Mouse (Mus musculus): ENCODE measurements around the gene Fam111a. TPM values are rescaled to one million over a fixed set of nuclear protein-coding genes. Genes with fewer than 3 reads are reported as not detected.
A peak's percentile ranks its signal among the peaks of the same experiment; 100 is the strongest.

Fam111a gene
- polyA plus RNA-seq, 1 experiment, result 1.4 TPM

DNA sequence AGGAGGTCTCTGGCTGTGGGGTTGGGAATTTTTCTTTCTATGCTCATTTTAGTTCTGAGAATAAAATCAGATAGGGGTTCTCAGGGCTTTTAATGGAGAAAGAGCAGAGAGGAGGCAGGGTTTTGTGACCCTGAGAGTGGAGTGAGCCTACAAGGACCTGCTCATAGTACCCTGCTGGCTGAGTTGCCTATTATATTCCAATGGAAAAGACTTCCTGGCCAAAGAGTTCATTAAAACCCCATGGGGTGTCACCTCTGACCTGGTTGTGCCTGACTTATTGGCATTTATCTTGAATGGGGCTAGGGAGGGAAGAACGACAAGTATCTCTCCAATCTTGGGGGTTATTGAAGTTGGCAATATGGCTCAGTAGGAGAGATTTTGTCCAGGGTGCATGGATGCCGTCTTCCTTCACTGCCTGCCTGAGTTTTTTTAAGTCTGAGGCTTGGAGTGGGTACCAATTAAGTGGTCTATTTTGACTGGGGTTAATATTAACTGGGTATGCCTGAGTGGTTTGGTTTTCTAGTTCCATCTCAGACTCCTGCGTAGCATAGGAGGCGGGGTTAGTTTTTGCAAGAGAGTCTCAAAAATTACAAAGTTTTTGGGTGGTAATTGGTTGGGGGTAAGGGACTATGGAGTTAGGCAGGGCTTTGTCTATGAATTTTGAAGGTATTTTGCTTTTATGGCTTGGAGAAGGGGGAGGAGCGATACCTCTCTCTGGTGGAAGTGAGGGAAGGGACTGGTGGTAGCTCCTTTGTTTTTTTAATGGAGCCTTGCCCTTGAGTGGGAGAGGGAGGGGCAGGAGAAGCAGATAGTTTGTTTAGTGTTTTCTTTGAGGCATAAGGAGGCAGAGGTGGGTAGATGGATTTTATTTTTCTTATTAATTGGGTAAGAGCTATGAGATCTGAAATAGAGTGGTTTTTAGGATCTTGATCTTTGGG is 4.7 kb downstream of the Fam111a start:
- no peak for TF ChIP-seq POLR2A (IDR thresholded peaks at IDR 0.05; ENCODE audit: extremely low read depth, insufficient read depth, low read length)
- TF ChIP-seq CTCF (IDR thresholded peaks at IDR 0.05; ENCODE audit: extremely low read depth, insufficient read depth, low read length), result no peak
- Histone ChIP-seq H3K4me1 (ENCODE audit: control insufficient read depth, insufficient read depth, low read length) (no peaks in the 10 kb centered on the region), H3K4me3 (ENCODE audit: insufficient read depth, low read length) (no peak overlapping the region)

DNA sequence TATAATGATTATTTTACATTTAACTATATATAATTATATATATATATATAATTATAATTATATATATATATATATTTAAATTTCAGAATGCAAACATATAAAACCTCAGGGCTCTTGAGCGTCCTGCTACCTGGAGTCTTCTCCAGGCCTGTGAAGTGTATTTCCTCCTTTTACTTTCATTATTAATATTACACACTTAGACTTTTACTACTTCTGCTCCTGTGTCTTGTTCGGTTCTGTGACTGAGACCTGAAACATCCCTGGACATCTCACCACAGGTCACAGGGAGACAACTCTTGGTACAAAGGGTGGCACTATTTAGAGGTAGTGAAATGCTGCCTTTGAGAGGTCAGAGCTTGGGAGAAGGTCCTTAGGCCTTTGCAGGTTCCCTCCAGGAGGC is 10.8 kb downstream of the Fam111a start:
- Histone ChIP-seq H3K4me3 (ENCODE audit: insufficient read depth, low read length) (no peak overlapping the region), H3K27ac (ENCODE audit: insufficient read depth, low read length) (no peak overlapping the region), H3K4me1 (ENCODE audit: control insufficient read depth, insufficient read depth, low read length) (no peaks in the 10 kb centered on the region)
- no peak for TF ChIP-seq POLR2A (IDR thresholded peaks at IDR 0.05; ENCODE audit: extremely low read depth, insufficient read depth, low read length)

More for the DNA sequence above, 4.7 kb downstream of the Fam111a start:
- no peak overlapping the region for H3K27ac ChIP-seq (ENCODE audit: insufficient read depth, low read length)

DNA sequence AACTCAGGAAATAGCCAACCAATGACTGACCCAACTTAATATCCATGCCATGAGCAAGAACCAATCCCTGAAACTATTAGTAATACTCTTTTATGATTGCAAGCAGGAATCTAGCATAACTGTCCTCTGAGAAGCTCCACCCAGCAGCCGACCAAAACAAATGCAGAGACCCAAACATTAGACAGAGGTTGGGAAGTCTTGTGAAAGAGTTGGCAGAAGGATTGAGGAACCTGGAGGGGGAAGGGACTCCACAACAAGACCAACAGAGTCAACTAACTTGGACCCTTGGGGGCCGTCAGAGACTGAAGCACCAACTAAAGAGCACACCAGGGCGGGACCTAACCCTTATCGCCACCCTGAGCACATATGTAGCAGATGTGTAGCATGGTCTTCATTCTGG is 12.7 kb downstream of the Fam111a start:
- Histone ChIP-seq H3K4me3 (ENCODE audit: insufficient read depth, low read length) (no peak overlapping the region), H3K27ac (ENCODE audit: insufficient read depth, low read length) (no peak overlapping the region), H3K4me1 (ENCODE audit: control insufficient read depth, insufficient read depth, low read length) (no peaks in the 10 kb centered on the region)
- TF ChIP-seq POLR2A (IDR thresholded peaks at IDR 0.05; ENCODE audit: extremely low read depth, insufficient read depth, low read length) (no peak), CTCF (IDR thresholded peaks at IDR 0.05; ENCODE audit: extremely low read depth, insufficient read depth, low read length) (no peak)

DNA sequence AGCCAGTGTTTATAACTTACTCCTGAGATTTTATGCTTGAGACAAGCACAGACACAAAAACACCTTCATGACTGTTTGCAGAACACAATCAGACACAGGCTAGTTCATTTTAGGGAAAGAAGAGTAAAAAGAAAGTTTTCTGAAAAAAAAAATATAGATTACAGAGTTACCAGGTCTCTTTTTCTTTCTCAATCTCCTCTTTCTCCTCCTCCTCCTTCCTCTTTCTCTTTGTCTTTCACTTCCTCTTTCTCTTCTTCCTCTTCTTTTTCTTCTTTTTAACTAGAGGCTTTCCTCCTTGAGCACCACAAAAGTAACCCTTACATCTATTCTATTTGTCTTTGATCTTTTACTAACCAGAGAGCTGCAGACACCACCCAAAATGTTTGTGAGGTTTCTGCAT is 18.7 kb downstream of the Fam111a start:
- Histone ChIP-seq H3K4me1 (ENCODE audit: control insufficient read depth, insufficient read depth, low read length) (no peaks in the 10 kb centered on the region), H3K4me3 (ENCODE audit: insufficient read depth, low read length) (no peak overlapping the region), H3K27ac (ENCODE audit: insufficient read depth, low read length) (no peak overlapping the region)
- TF ChIP-seq CTCF (IDR thresholded peaks at IDR 0.05; ENCODE audit: extremely low read depth, insufficient read depth, low read length), result no peak

GRCm38 (mm10) chr19:12567011-12567410 is 21.5 kb downstream of the Fam111a start:
- TF ChIP-seq CTCF (IDR thresholded peaks at IDR 0.05; ENCODE audit: extremely low read depth, insufficient read depth, low read length) (no peak), POLR2A (IDR thresholded peaks at IDR 0.05; ENCODE audit: extremely low read depth, insufficient read depth, low read length) (no peak)
- no peak overlapping the region for H3K27ac ChIP-seq (ENCODE audit: insufficient read depth, low read length)

DNA sequence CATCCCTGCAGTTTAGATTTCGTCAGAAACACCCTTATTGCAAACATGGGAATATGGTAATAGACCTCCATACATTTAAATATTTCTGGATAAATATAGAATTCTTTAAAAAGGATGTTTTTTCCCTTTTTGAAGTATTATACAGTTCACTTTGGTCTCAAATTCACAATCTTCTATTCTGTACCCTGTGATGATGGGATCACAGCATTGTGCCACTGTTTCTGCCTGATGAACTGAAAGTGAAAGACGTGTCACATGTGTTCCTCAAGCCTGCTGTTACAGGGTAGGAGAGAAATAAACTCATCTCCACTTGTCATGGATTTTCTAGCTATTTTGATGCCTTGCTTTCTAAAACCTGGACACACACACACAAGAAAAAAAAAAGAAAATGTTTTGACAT is 25.3 kb downstream of the Fam111a start:
- no peak for TF ChIP-seq CTCF (IDR thresholded peaks at IDR 0.05; ENCODE audit: extremely low read depth, insufficient read depth, low read length)
- no peak for TF ChIP-seq POLR2A (IDR thresholded peaks at IDR 0.05; ENCODE audit: extremely low read depth, insufficient read depth, low read length)
- no peaks in the 10 kb centered on the region for H3K4me1 ChIP-seq (ENCODE audit: control insufficient read depth, insufficient read depth, low read length)
- H3K27ac ChIP-seq (ENCODE audit: insufficient read depth, low read length), result no peak overlapping the region
- H3K4me3 ChIP-seq (ENCODE audit: insufficient read depth, low read length), result no peak overlapping the region

More at GRCm38 (mm10) chr19:12567011-12567410, 21.5 kb downstream of the Fam111a start:
- Histone ChIP-seq H3K4me3 (ENCODE audit: insufficient read depth, low read length) (no peak overlapping the region), H3K4me1 (ENCODE audit: control insufficient read depth, insufficient read depth, low read length) (no peaks in the 10 kb centered on the region)

DNA sequence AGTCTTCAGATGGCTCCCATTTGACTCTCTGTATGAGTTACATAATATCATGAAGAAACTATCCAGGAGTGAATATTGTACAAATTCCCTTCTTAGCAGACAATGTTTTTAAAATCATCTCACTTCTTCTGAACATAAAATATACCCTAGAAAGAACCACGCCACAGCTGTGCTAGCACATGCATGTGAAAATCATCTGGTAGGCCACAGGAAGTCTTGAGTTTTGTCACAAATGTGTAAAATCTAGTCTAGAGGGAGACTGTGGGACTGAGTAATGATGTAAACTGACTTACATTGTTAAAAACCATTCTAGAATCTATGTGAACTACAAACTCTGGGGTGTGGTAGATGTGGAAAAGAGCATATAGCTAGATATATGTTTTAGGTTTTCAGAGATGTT is 26.1 kb downstream of the Fam111a start:
- no peak for TF ChIP-seq POLR2A (IDR thresholded peaks at IDR 0.05; ENCODE audit: extremely low read depth, insufficient read depth, low read length)
- no peak for TF ChIP-seq CTCF (IDR thresholded peaks at IDR 0.05; ENCODE audit: extremely low read depth, insufficient read depth, low read length)

DNA sequence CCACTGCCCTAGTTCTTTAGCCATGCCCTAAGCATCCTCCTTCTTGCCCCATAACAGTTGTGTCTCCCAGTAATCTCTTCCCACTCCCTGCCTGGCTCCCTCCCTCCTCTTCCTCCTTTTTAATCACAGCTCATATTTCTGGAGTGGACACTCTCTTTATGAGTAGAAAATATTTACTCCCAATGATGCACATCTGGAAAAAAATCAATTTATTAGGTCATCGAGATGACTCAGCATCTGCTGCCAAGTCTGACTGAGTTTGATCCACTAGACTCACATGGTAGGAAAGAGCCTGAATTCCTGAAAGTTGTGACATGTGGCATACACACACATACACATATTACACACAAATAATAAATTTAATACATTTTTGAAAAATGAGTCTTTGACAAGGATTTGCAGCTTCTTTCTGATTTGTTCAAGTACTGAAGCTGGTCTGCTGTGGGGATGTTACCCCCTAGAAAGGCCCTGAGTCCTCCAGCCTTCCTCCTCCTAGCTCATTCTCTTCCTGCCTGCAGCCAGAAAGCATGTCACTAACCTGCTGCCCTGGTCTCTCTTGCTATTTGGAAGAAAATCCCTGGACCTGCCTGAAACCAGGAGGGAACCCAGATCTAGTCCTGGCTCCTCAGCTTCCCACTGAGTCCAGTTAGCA is 27.2 kb downstream of the Fam111a start:
- peak overlapping the region; percentile 4; the same call in 1 of the 2 replicates for H3K4me3 ChIP-seq (ENCODE audit: insufficient read depth, low read length)
- no peak overlapping the region for H3K27ac ChIP-seq (ENCODE audit: insufficient read depth, low read length)
- no peaks in the 10 kb centered on the region for H3K4me1 ChIP-seq (ENCODE audit: control insufficient read depth, insufficient read depth, low read length)
- TF ChIP-seq POLR2A (IDR thresholded peaks at IDR 0.05; ENCODE audit: extremely low read depth, insufficient read depth, low read length) (no peak), CTCF (IDR thresholded peaks at IDR 0.05; ENCODE audit: extremely low read depth, insufficient read depth, low read length) (no peak)

More for the DNA sequence above, 26.1 kb downstream of the Fam111a start:
- H3K27ac ChIP-seq (ENCODE audit: insufficient read depth, low read length), result no peak overlapping the region
- H3K4me1 ChIP-seq (ENCODE audit: control insufficient read depth, insufficient read depth, low read length), result no peaks in the 10 kb centered on the region
- no peak overlapping the region for H3K4me3 ChIP-seq (ENCODE audit: insufficient read depth, low read length)

GRCm38 (mm10) chr19:12573266-12574011 is 27.9 kb downstream of the Fam111a start:
- H3K4me3 ChIP-seq (ENCODE audit: insufficient read depth, low read length), result peak overlapping the region; percentile 4; the same call in 1 of the 2 replicates
- no peaks in the 10 kb centered on the region for H3K4me1 ChIP-seq (ENCODE audit: control insufficient read depth, insufficient read depth, low read length)
- no peak overlapping the region for H3K27ac ChIP-seq (ENCODE audit: insufficient read depth, low read length)
- TF ChIP-seq CTCF (IDR thresholded peaks at IDR 0.05; ENCODE audit: extremely low read depth, insufficient read depth, low read length), result no peak
- TF ChIP-seq POLR2A (IDR thresholded peaks at IDR 0.05; ENCODE audit: extremely low read depth, insufficient read depth, low read length), result no peak
